Mouse (Mus musculus): ENCODE data around the gene Col6a5. TPM values are rescaled to one million over a fixed set of nuclear protein-coding genes. Genes with fewer than 3 reads are reported as not detected.

Gene Col6a5
- polyA plus RNA-seq, 1 experiment: 0.39 TPM

- no peak overlapping the region for H3K27ac ChIP-seq (ENCODE audit: insufficient read depth, low read length)
- TF ChIP-seq CTCF (IDR thresholded peaks at IDR 0.05; ENCODE audit: borderline replicate concordance, insufficient read depth, low read length) (no peak), POLR2A (IDR thresholded peaks at IDR 0.05; ENCODE audit: low read depth, low read length) (no peak)
- no peak overlapping the region for H3K4me3 ChIP-seq (ENCODE audit: insufficient read depth, low read length)
- H3K4me1 ChIP-seq (ENCODE audit: control insufficient read depth, insufficient read depth, low read length): peaks cover 9% of the 10 kb centered on the region
Observed at GRCm38 (mm10) chr9:105839147-105839515, 121.3 kb downstream of the Col6a5 start.

DNA sequence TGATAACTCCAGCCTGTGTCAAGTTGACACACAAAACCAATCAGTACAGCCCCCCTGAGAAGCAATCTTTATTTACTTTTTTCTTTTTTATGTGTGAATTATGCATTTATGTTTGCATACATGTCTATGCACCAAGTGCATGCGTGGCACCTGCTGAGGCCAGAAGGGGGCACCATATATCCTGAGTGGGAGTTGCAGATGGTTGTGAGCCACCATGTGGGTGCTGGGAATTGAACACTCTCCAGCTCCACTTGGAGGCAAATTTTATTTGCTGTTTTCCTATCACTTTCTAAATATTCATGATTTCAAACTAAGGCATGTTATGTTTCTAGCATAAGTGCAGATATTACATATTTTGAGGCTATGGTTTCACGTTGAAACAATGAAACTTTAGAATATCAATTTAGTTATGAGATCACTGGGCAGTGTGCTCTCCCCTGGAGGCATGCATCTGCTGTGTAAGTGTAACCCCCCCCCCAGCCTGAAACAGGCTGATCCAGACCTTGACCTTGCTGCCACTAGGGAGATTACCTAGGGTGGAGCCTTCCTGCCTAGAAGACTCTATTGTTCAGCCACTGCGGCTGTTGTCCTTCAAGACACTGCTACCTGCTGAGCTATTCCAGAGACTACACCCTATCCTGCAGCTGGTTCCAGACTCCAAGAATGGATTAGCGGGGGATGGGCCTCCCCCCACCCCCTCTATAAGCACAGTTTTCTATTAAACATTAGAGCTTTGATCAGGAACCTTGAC lies 121.9 kb downstream of the Col6a5 start:
- H3K4me1 ChIP-seq (ENCODE audit: control insufficient read depth, insufficient read depth, low read length): peaks cover 9% of the 10 kb centered on the region
- TF ChIP-seq POLR2A (IDR thresholded peaks at IDR 0.05; ENCODE audit: low read depth, low read length) (no peak), CTCF (IDR thresholded peaks at IDR 0.05; ENCODE audit: borderline replicate concordance, insufficient read depth, low read length) (no peak)
- H3K27ac ChIP-seq (ENCODE audit: insufficient read depth, low read length): no peak overlapping the region
- no peak overlapping the region for H3K4me3 ChIP-seq (ENCODE audit: insufficient read depth, low read length)

GRCm38 (mm10) chr9:105835587-105835986 lies 124.9 kb downstream of the Col6a5 start:
- TF ChIP-seq POLR2A (IDR thresholded peaks at IDR 0.05; ENCODE audit: low read depth, low read length) (no peak), CTCF (IDR thresholded peaks at IDR 0.05; ENCODE audit: borderline replicate concordance, insufficient read depth, low read length) (no peak)
- H3K4me1 ChIP-seq (ENCODE audit: control insufficient read depth, insufficient read depth, low read length): peaks cover 2% of the 10 kb centered on the region; the same call in 1 of the 2 replicates
- no peak overlapping the region for H3K27ac ChIP-seq (ENCODE audit: insufficient read depth, low read length)
- H3K4me3 ChIP-seq (ENCODE audit: insufficient read depth, low read length): no peak overlapping the region

- TF ChIP-seq POLR2A (IDR thresholded peaks at IDR 0.05; ENCODE audit: low read depth, low read length) (no peak), CTCF (IDR thresholded peaks at IDR 0.05; ENCODE audit: borderline replicate concordance, insufficient read depth, low read length) (no peak)
- Histone ChIP-seq H3K4me1 (ENCODE audit: control insufficient read depth, insufficient read depth, low read length) (peaks cover 2% of the 10 kb centered on the region; the same call in 1 of the 2 replicates), H3K4me3 (ENCODE audit: insufficient read depth, low read length) (no peak overlapping the region), H3K27ac (ENCODE audit: insufficient read depth, low read length) (no peak overlapping the region)
Observed at GRCm38 (mm10) chr9:105834799-105835198, 125.6 kb downstream of the Col6a5 start.

GRCm38 (mm10) chr9:105831291-105831690 lies 129.2 kb downstream of the Col6a5 start:
- no peaks in the 10 kb centered on the region for H3K4me1 ChIP-seq (ENCODE audit: control insufficient read depth, insufficient read depth, low read length)
- H3K27ac ChIP-seq (ENCODE audit: insufficient read depth, low read length): no peak overlapping the region
- H3K4me3 ChIP-seq (ENCODE audit: insufficient read depth, low read length): no peak overlapping the region
- TF ChIP-seq CTCF (IDR thresholded peaks at IDR 0.05; ENCODE audit: borderline replicate concordance, insufficient read depth, low read length): no peak
- no peak for TF ChIP-seq POLR2A (IDR thresholded peaks at IDR 0.05; ENCODE audit: low read depth, low read length)

DNA sequence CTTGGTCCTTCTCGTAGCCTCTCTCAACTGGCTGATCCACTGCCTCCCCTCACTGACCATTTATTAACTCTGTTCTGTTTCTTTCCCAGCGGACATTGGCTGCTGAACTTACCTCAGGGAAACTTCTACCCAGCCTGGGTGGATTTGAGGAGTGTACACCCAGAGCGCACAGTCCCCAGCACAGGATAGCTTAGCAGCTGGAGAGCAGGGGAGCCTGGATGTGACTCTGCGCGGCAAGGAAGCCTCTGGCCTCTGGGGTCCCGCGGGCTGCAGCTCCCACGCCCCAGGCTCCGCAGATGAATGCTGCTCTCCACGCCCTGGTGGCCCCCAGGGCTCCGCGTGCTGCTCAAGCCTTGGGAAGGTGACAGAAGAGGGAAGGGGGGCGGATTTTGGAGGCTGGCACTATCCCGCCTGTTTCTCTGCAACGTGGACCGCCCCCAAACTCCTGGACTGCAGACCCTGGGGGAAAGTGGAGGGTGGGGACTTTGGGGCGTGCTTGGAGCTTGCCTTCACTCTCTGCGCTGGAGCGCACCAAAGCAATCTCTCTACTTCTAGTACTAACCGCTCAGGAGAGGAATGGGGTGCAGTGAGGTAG lies 132.6 kb downstream of the Col6a5 start, which contains the start of gene Col6a6:
TSS of gene Col6a6 (minus strand) at position 370 of the 595 bp plus-strand sequence.
- no peaks in the 10 kb centered on the region for H3K4me1 ChIP-seq (ENCODE audit: control insufficient read depth, insufficient read depth, low read length)
- H3K27ac ChIP-seq (ENCODE audit: insufficient read depth, low read length): no peak within 1 kb of the TSS
- H3K4me3 ChIP-seq (ENCODE audit: insufficient read depth, low read length): no peak within 1 kb of the TSS
- no peak for TF ChIP-seq POLR2A (IDR thresholded peaks at IDR 0.05; ENCODE audit: low read depth, low read length)
- TF ChIP-seq CTCF (IDR thresholded peaks at IDR 0.05; ENCODE audit: borderline replicate concordance, insufficient read depth, low read length): no peak

DNA sequence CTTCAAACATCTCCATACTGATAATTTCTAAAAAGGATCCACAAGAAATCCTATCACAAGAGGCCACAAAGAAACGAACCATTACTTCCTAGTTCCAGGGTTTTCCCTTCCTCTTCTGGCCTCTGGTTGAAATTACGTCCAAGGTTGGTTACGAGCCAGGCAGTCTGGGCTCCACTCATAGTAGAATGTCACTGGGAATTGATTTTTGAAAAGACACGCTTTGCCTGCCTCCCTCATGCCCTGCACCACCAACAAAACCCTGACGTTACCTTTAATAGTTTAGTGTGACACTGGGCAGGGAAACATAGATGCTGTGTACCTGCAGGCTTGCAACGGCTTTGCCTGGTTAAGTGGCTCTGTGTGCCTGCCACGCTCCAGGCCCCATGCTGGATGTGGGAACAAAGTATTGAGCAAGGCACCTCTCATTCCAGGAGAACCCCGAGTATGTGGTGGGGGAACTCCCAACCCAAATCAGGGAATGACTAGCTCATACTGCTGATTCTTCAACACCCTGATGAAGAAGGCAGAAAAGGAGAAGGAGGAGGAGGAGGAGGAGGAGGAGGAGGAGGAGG lies 133.3 kb downstream of the Col6a5 start:
- H3K27ac ChIP-seq (ENCODE audit: insufficient read depth, low read length): no peak overlapping the region
- no peak for TF ChIP-seq CTCF (IDR thresholded peaks at IDR 0.05; ENCODE audit: borderline replicate concordance, insufficient read depth, low read length)
- no peak for TF ChIP-seq POLR2A (IDR thresholded peaks at IDR 0.05; ENCODE audit: low read depth, low read length)
- no peak overlapping the region for H3K4me3 ChIP-seq (ENCODE audit: insufficient read depth, low read length)
- H3K4me1 ChIP-seq (ENCODE audit: control insufficient read depth, insufficient read depth, low read length): no peaks in the 10 kb centered on the region

- H3K27ac ChIP-seq (ENCODE audit: insufficient read depth, low read length): no peak overlapping the region
- H3K4me3 ChIP-seq (ENCODE audit: insufficient read depth, low read length): no peak overlapping the region
- no peaks in the 10 kb centered on the region for H3K4me1 ChIP-seq (ENCODE audit: control insufficient read depth, insufficient read depth, low read length)
- no peak for TF ChIP-seq POLR2A (IDR thresholded peaks at IDR 0.05; ENCODE audit: low read depth, low read length)
- TF ChIP-seq CTCF (IDR thresholded peaks at IDR 0.05; ENCODE audit: borderline replicate concordance, insufficient read depth, low read length): no peak
Observed at GRCm38 (mm10) chr9:105820711-105821110, 139.7 kb downstream of the Col6a5 start.

- no peak for TF ChIP-seq CTCF (IDR thresholded peaks at IDR 0.05; ENCODE audit: borderline replicate concordance, insufficient read depth, low read length)
- no peak for TF ChIP-seq POLR2A (IDR thresholded peaks at IDR 0.05; ENCODE audit: low read depth, low read length)
- Histone ChIP-seq H3K4me3 (ENCODE audit: insufficient read depth, low read length) (no peak overlapping the region), H3K27ac (ENCODE audit: insufficient read depth, low read length) (no peak overlapping the region), H3K4me1 (ENCODE audit: control insufficient read depth, insufficient read depth, low read length) (no peaks in the 10 kb centered on the region)
Observed at GRCm38 (mm10) chr9:105819155-105819709, 141.2 kb downstream of the Col6a5 start.
